Mouse (Mus musculus) hindbrain, embryonic 13.5 days (tissue): ENCODE measurements at regions not wholly inside any gene's neighbourhood (a gene's known extent, or its start where the extent isn't known, plus 50 kb on each side); places are given as distances from the start of the nearest gene placed in this dataset.
A peak's percentile ranks its signal among the peaks of the same experiment; 100 is the strongest.

ENCODE experiments used
- ATAC-seq: fragments of 200-750 bp; cut with Nextera tagmentation; 2 replicates; pipeline ENCODE4 v1.8.0; 2017; ENCODE audit warnings: moderate TSS enrichment; ENCODE audit not compliant: low FRiP score
- H3K27ac ChIP-seq: fragments of 300-500 bp; sonication (generic); 2 replicates; pipeline ENCODE4 v1.5.1; 2015; ENCODE audit warnings: inconsistent platforms, mild to moderate bottlenecking, moderate library complexity
- H3K27me3 ChIP-seq: fragments of 300-500 bp; sonication (generic); 2 replicates; pipeline ENCODE4 v1.6.1; 2015; ENCODE audit warnings: mild to moderate bottlenecking, inconsistent platforms
- H3K36me3 ChIP-seq: fragments of 300-500 bp; sonication (generic); 2 replicates; pipeline ENCODE4 v1.6.1; 2015; ENCODE audit warnings: mild to moderate bottlenecking, inconsistent platforms
- H3K4me1 ChIP-seq: fragments of 300-500 bp; sonication (generic); replicated peaks from 2 replicates; pipeline ENCODE4 v1.6.1; 2015; ENCODE audit warnings: inconsistent platforms
- H3K4me2 ChIP-seq: fragments of 300-500 bp; sonication (generic); 2 replicates; pipeline ENCODE4 v1.6.1; 2015; ENCODE audit warnings: inconsistent platforms, mild to moderate bottlenecking, moderate library complexity
- H3K4me3 ChIP-seq: fragments of 300-500 bp; sonication (generic); 2 replicates; pipeline ENCODE4 v1.5.1; 2015; ENCODE audit warnings: mild to moderate bottlenecking, inconsistent platforms
- H3K9ac ChIP-seq: fragments of 300-500 bp; sonication (generic); 2 replicates; pipeline ENCODE4 v1.6.1; 2015; ENCODE audit warnings: mild to moderate bottlenecking, inconsistent platforms
- H3K9me3 ChIP-seq: fragments of 300-500 bp; sonication (generic); 2 replicates; pipeline ENCODE4 v1.6.1; 2016; ENCODE audit warnings: inconsistent platforms
- WGBS: fragments of 180-500 bp; shearing (Covaris S2); methylation state at CpG from one replicate; pipeline ENCODE4 v1.1.7; 2015; 5-methylcytosine and 5-hydroxymethylcytosine counted together

GRCm38 (mm10) chr13:3728888-3729287, 75.2 kb downstream of the Calml3 start:
- ATAC-seq = no peak
- no peak overlapping the region for H3K9ac ChIP-seq
- 95% methylated on average over 3 of the region's 3 CpGs for WGBS

DNA sequence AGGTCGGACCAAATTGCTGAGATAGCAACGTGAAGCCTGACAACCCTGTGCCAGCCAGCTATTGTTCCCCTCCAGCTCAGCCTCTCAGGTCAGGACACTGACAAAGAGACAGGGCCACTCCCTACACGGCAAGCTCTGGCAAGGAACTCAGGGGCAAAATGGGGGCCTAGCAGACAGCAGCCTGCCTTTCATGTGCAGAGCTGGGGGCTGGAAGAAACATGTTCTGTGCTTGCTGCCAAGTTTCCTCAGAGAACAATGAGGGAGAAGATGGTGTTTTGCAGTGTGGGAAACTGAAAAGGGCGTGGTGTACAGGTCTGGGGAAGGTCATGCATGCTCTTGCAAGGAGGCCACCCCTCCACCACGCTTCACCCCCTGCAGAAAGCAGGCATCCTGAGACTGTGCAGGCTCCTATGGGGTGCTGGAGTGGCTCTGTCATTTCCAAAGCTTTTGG, 77.8 kb downstream of the Calml3 start:
- no peak overlapping the region for H3K27ac ChIP-seq
- no peaks in the 10 kb centered on the region for H3K27me3 ChIP-seq
- no peak overlapping the region for H3K4me2 ChIP-seq
- WGBS = 21% methylated on average over 5 of the region's 5 CpGs
- H3K4me3 ChIP-seq = no peak overlapping the region
- H3K9ac ChIP-seq = no peak overlapping the region
- 0 out of 2 replicates have a peak, but pooled peaks have one; percentile 36 for ATAC-seq
- H3K4me1 ChIP-seq = peaks cover 12% of the 10 kb centered on the region; the same call in 1 of the 2 replicates
- no peaks in the 10 kb centered on the region for H3K36me3 ChIP-seq
- no peaks in the 10 kb centered on the region for H3K9me3 ChIP-seq

More at GRCm38 (mm10) chr13:3728888-3729287, 75.2 kb downstream of the Calml3 start:
- Histone ChIP-seq H3K4me1 (peaks cover 12% of the 10 kb centered on the region; the same call in 1 of the 2 replicates), H3K4me3 (no peak overlapping the region), H3K27me3 (no peaks in the 10 kb centered on the region), H3K27ac (no peak overlapping the region), H3K36me3 (no peaks in the 10 kb centered on the region), H3K4me2 (no peak overlapping the region), H3K9me3 (no peaks in the 10 kb centered on the region)

DNA sequence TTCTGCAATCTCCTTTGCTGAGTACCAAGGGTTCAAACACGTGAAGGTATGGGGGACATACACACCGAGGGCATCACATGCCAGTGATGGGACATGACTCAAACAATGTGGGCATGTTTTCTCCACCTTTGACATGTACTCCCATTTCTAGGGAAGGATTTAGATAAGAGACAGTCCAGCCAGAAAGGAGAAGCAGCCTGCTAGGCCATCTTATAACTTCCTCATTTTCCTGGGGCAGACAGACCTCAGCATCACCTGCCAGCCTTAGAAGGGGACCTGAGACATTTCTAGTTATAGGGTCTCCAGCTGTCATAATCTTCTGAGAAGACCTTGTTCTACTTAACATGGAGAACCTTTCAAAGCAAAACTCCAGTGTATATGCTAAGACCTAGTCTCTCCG, 78.3 kb downstream of the Calml3 start:
- Histone ChIP-seq H3K4me2 (no peak overlapping the region), H3K27ac (no peak overlapping the region), H3K9ac (no peak overlapping the region), H3K4me3 (no peak overlapping the region), H3K36me3 (no peaks in the 10 kb centered on the region), H3K9me3 (no peaks in the 10 kb centered on the region), H3K4me1 (peaks cover 12% of the 10 kb centered on the region; the same call in 1 of the 2 replicates), H3K27me3 (no peaks in the 10 kb centered on the region)
- no peak for ATAC-seq
- 72% methylated on average over 3 of the region's 3 CpGs for WGBS

DNA sequence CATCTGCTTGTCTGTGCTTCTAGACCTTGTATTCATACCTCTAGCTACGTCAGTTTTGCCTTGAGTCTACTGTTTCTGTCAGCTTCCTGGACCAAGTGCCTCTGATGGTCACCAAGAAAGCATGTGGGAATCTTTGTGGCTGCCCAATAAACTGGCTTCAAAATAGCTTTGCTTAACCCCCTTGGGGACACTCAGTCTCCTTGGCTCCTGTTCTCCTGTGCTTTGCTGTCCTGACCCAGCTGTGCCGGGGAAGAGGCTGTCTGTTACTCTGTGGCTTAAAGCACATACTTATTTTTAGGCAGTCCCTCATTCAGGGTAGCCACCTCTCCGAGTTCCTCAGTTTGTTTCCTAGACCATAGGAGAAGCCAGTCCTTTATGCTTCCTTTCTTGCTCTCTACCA, 79.8 kb downstream of the Calml3 start:
- Histone ChIP-seq H3K4me1 (0 out of 2 replicates have a peak, but pooled peaks cover 5% of the 10 kb centered on the region), H3K36me3 (no peaks in the 10 kb centered on the region), H3K9ac (no peak overlapping the region), H3K9me3 (no peaks in the 10 kb centered on the region), H3K4me2 (no peak overlapping the region), H3K27me3 (no peaks in the 10 kb centered on the region), H3K4me3 (no peak overlapping the region), H3K27ac (no peak overlapping the region)
- WGBS = 88% methylated on average over 3 of the region's 3 CpGs
- ATAC-seq = no peak

- no peak overlapping the region for H3K27ac ChIP-seq
- no peak overlapping the region for H3K9ac ChIP-seq
- H3K36me3 ChIP-seq = no peaks in the 10 kb centered on the region
- H3K27me3 ChIP-seq = no peaks in the 10 kb centered on the region
- ATAC-seq = no peak
- H3K9me3 ChIP-seq = no peaks in the 10 kb centered on the region
- no peak overlapping the region for H3K4me2 ChIP-seq
- H3K4me1 ChIP-seq = 0 out of 2 replicates have a peak, but pooled peaks cover 5% of the 10 kb centered on the region
- WGBS = 93% methylated on average over 5 of the region's 5 CpGs
- H3K4me3 ChIP-seq = no peak overlapping the region
These were observed 80.5 kb downstream of the Calml3 start for GRCm38 (mm10) chr13:3723458-3724143.

DNA sequence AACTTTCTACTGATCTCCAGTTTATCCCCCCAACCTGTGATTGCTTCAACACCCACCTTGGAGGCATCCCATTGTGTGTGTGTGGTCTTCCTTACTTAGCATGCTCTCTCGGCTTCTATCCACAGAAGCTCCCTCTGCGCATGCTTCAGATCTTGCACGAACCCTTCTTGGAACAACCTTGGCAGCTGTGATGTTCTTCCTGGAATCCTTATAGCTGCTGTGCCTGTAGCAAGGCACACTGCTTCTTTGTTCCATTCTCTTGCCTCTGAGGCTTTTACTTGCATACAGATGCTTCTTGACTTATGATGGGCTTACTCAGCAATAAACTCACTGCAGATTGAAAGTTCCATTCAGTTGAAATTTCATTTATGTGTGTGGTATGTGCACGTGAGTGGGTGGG, 81.2 kb downstream of the Asb13 start:
- Histone ChIP-seq H3K4me2 (no peak overlapping the region), H3K27me3 (peaks cover 16% of the 10 kb centered on the region; the same call in 1 of the 2 replicates), H3K27ac (no peak overlapping the region), H3K9me3 (no peaks in the 10 kb centered on the region), H3K9ac (no peak overlapping the region), H3K36me3 (no peaks in the 10 kb centered on the region), H3K4me3 (no peak overlapping the region), H3K4me1 (peaks cover 11% of the 10 kb centered on the region)
- ATAC-seq = no peak
- WGBS = 96% methylated on average over 4 of the region's 4 CpGs

GRCm38 (mm10) chr13:3712497-3713160, 78.8 kb downstream of the Asb13 start:
- H3K27ac ChIP-seq = no peak overlapping the region
- H3K9ac ChIP-seq = peak overlapping the region; percentile 9; the same call in 1 of the 2 replicates
- H3K4me1 ChIP-seq = peaks cover 14% of the 10 kb centered on the region
- H3K36me3 ChIP-seq = no peaks in the 10 kb centered on the region
- H3K4me3 ChIP-seq = peak overlapping the region; percentile 31
- peak; percentile 92 for ATAC-seq
- peaks cover 16% of the 10 kb centered on the region; the same call in 1 of the 2 replicates for H3K27me3 ChIP-seq
- peak overlapping the region; percentile 59 for H3K4me2 ChIP-seq
- WGBS = 2% methylated on average over 18 of the region's 19 CpGs
- no peaks in the 10 kb centered on the region for H3K9me3 ChIP-seq

- 8% methylated on average over 3 of the region's 3 CpGs for whole genome bisulfite sequencing
- H3K27me3 ChIP-seq = peaks cover 16% of the 10 kb centered on the region; the same call in 1 of the 2 replicates
- no peaks in the 10 kb centered on the region for H3K9me3 ChIP-seq
- H3K27ac ChIP-seq = no peak overlapping the region
- peak overlapping the region; percentile 31 for H3K4me3 ChIP-seq
- no peaks in the 10 kb centered on the region for H3K36me3 ChIP-seq
- peak overlapping the region; percentile 59 for H3K4me2 ChIP-seq
- ATAC-seq = no peak; the same call in 1 of the 2 replicates
- H3K4me1 ChIP-seq = peaks cover 14% of the 10 kb centered on the region
- H3K9ac ChIP-seq = peak overlapping the region; percentile 9; the same call in 1 of the 2 replicates
These were observed 78.3 kb downstream of the Asb13 start for GRCm38 (mm10) chr13:3712088-3712487.

DNA sequence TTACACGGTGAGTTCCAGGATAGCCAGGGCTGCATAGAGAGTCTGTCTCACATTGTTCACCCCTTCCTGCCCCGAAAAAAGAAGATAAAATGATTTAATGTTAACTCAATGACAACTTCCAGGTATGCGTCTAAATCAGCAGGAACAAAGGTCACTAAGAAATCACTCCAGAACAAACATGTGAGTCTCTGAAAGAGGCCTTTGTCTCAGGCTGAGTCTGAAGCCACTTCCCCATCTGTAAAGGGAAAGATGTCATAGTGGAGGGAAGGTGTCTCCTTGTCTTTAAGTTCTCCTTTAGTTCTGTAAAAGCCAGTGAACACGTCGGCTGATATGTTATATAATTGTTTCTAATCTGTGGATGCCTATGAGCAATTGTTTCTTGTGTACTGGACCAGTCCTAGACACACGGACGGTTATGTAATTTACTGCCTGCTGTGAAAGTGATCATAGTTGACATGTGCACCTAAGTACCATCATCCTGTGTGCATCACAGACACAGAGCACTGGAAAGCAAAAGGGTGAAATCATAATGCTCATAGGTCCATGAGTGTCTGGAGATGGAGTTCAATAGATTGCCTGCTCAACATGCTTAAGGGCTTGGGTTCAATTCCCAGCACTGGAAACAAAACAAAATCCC, 76.3 kb downstream of the Asb13 start:
- Histone ChIP-seq H3K4me3 (no peak overlapping the region), H3K9ac (no peak overlapping the region), H3K9me3 (no peaks in the 10 kb centered on the region), H3K4me2 (no peak overlapping the region), H3K27me3 (peaks cover 13% of the 10 kb centered on the region; the same call in 1 of the 2 replicates), H3K4me1 (peaks cover 14% of the 10 kb centered on the region), H3K27ac (no peak overlapping the region), H3K36me3 (no peaks in the 10 kb centered on the region)
- ATAC-seq = no peak
- 76% methylated on average over 7 of the region's 7 CpGs for WGBS

GRCm38 (mm10) chr13:3708896-3709631, 75.2 kb downstream of the Asb13 start:
- WGBS = 50% methylated on average over 14 of the region's 14 CpGs
- H3K4me1 ChIP-seq = peaks cover 14% of the 10 kb centered on the region
- no peak overlapping the region for H3K9ac ChIP-seq
- no peaks in the 10 kb centered on the region for H3K36me3 ChIP-seq
- peak overlapping the region; percentile 2; the same call in 1 of the 2 replicates for H3K4me2 ChIP-seq
- no peak overlapping the region for H3K27ac ChIP-seq
- no peak overlapping the region for H3K4me3 ChIP-seq
- H3K9me3 ChIP-seq = no peaks in the 10 kb centered on the region
- peaks cover 8% of the 10 kb centered on the region; the same call in 1 of the 2 replicates for H3K27me3 ChIP-seq
- peak; percentile 33; the same call in 1 of the 2 replicates for ATAC-seq
